Mouse (Mus musculus) embryo, embryonic 9.5 days (tissue): ENCODE measurements around the gene Eef1a2.
A peak's percentile ranks its signal among the peaks of the same experiment; 100 is the strongest.

Experiments
- DNase-seq: peaks from one replicate; pipeline ENCODE4 v3.0.0-alpha.2; 2017; ENCODE audit errors: extremely low spot score

The Eef1a2 gene

GRCm38 (mm10) chr2:181133837-181134590 is 22.8 kb downstream of the Eef1a2 start:
- no peak for DNase-seq

GRCm38 (mm10) chr2:181130245-181130644 is 26.6 kb downstream of the Eef1a2 start:
- no peak for DNase-seq

- DNase-seq, result no peak
Observed at GRCm38 (mm10) chr2:181128963-181129362, 27.9 kb downstream of the Eef1a2 start.

- DNase-seq, result no peak
Observed at GRCm38 (mm10) chr2:181127786-181128185, 29.0 kb downstream of the Eef1a2 start.

GRCm38 (mm10) chr2:181125726-181126455 is 30.9 kb downstream of the Eef1a2 start:
- no peak for DNase-seq

GRCm38 (mm10) chr2:181122642-181123041 is 34.2 kb downstream of the Eef1a2 start:
- no peak for DNase-seq

GRCm38 (mm10) chr2:181120922-181121449 is 35.8 kb downstream of the Eef1a2 start:
- DNase-seq, result no peak

GRCm38 (mm10) chr2:181119952-181120351 is 36.9 kb downstream of the Eef1a2 start:
- no peak for DNase-seq

GRCm38 (mm10) chr2:181116436-181116835 is 40.4 kb downstream of the Eef1a2 start:
- no peak for DNase-seq

- DNase-seq, result no peak
Observed at GRCm38 (mm10) chr2:181115367-181115766, 41.4 kb downstream of the Eef1a2 start.

GRCm38 (mm10) chr2:181113762-181114361 is 43.0 kb downstream of the Eef1a2 start:
- no peak for DNase-seq

- DNase-seq, result no peak
Observed at GRCm38 (mm10) chr2:181111665-181112064, 45.1 kb downstream of the Eef1a2 start.

- DNase-seq, result no peak
Observed at GRCm38 (mm10) chr2:181104111-181104510, 52.7 kb downstream of the Eef1a2 start.

GRCm38 (mm10) chr2:181102161-181102560 is 54.7 kb downstream of the Eef1a2 start:
- peak; percentile 13 for DNase-seq

GRCm38 (mm10) chr2:181101626-181102025 is 55.2 kb downstream of the Eef1a2 start:
- no peak for DNase-seq

- no peak for DNase-seq
Observed at GRCm38 (mm10) chr2:181100087-181100486, 56.7 kb downstream of the Eef1a2 start.
